In genomic region chr10:88056950-88057649, GRCm38 (mm10) we compare ENCODE assay signal across 9 mouse cellular contexts. TPM values are rescaled to one million over a fixed set of nuclear protein-coding genes. Genes with fewer than 3 reads are reported as not detected.
DNase-seq lines count a peak whose midpoint lies in the region; ATAC-seq and TF ChIP-seq lines count a peak whose summit lies in the region.
"Had no signal": no experiment of that assay in that cellular context is flagged by ENCODE, and none has a peak within 500 bp of the region (broad histone marks: within the 10 kb centered on the region; RNA-seq: fewer than 3 reads in every experiment).

No protein-coding gene starts in this region.

- intact Hi-C loops in left cerebral cortex, postnatal 4 days (cut with DNase I): no loop called here

- H3K36me3 ChIP-seq in stomach, postnatal 0 days (ENCODE audit: control insufficient read depth, insufficient read depth, low read length): no peaks in the 10 kb centered on the region
- H3K36me3 ChIP-seq in kidney, embryonic 16.5 days (ENCODE audit: insufficient read depth, low read length): no peaks in the 10 kb centered on the region
- H3K36me3 ChIP-seq: midbrain, embryonic 12.5 days had no signal

- TF ChIP-seq EP300 in stomach, postnatal 0 days (optimal IDR thresholded peaks at IDR 0.05): no peak

- 40% methylated on average over 14 of the region's 14 CpGs for WGBS in stomach, postnatal 0 days
- whole genome bisulfite sequencing in kidney, embryonic 16.5 days: 77% methylated on average over 14 of the region's 14 CpGs

- peak; percentile 53 for TF ChIP-seq CTCF in stomach, postnatal 0 days (IDR thresholded peaks at IDR 0.05; ENCODE audit: low read depth)

- no peak overlapping the region for H3K4me3 ChIP-seq in stomach, postnatal 0 days (ENCODE audit: low read depth, low read length)
- no peak overlapping the region for H3K4me3 ChIP-seq in kidney, embryonic 16.5 days (ENCODE audit: low read length)
- H3K4me3 ChIP-seq: midbrain, embryonic 12.5 days had no signal

- no peak overlapping the region for H3K27ac ChIP-seq in stomach, postnatal 0 days (replicated peaks)
- H3K27ac ChIP-seq in kidney, embryonic 16.5 days (ENCODE audit: low read length): no peak overlapping the region
- H3K27ac ChIP-seq: midbrain, embryonic 12.5 days had no signal

- no peaks in the 10 kb centered on the region for H3K9me3 ChIP-seq in stomach, postnatal 0 days (ENCODE audit: control insufficient read depth, low read length)
- H3K9me3 ChIP-seq in kidney, embryonic 16.5 days (ENCODE audit: low read length): no peaks in the 10 kb centered on the region
- H3K9me3 ChIP-seq: midbrain, embryonic 12.5 days had no signal

- peak; percentile 32; the same call in 1 of the 2 replicates for ATAC-seq in stomach, postnatal 0 days (ENCODE audit: low FRiP score, low TSS enrichment)
- no peak for ATAC-seq in kidney, embryonic 16.5 days (ENCODE audit: low FRiP score, low TSS enrichment)

- H3K4me1 ChIP-seq in stomach, postnatal 0 days (replicated peaks; ENCODE audit: control insufficient read depth, insufficient read depth): 0 out of 2 replicates have a peak, but pooled peaks cover 2% of the 10 kb centered on the region
- no peaks in the 10 kb centered on the region for H3K4me1 ChIP-seq in kidney, embryonic 16.5 days (ENCODE audit: insufficient read depth, low read length)
- H3K4me1 ChIP-seq: midbrain, embryonic 12.5 days had no signal

- peak; percentile 15 for DNase-seq in adrenal gland, adult 8-10 months
- DNase-seq in adrenal gland, postnatal 4 days (ENCODE audit: low spot score in 2 of 2): no peak
- peak; percentile 2 for DNase-seq in ovary, adult 18-20 months (ENCODE audit: low spot score)
- DNase-seq in ovary, postnatal 14 days (ENCODE audit: low spot score): no peak
- peak; percentile 21 for DNase-seq in left cerebral cortex, postnatal 4 days
- no peak for DNase-seq in stomach, postnatal 0 days (ENCODE audit: low spot score)
- DNase-seq in thymus, postnatal 25 days: no peak

- H3K4me2 ChIP-seq in stomach, postnatal 0 days (replicated peaks; ENCODE audit: low read depth): no peak overlapping the region
- no peak overlapping the region for H3K4me2 ChIP-seq in kidney, embryonic 16.5 days (replicated peaks; ENCODE audit: low read depth, low read length)
- H3K4me2 ChIP-seq: midbrain, embryonic 12.5 days had no signal

- H3K27me3 ChIP-seq in stomach, postnatal 0 days (ENCODE audit: control insufficient read depth, insufficient read depth, low read length): no peaks in the 10 kb centered on the region
- no peaks in the 10 kb centered on the region for H3K27me3 ChIP-seq in kidney, embryonic 16.5 days (ENCODE audit: insufficient read depth, low read length)
- H3K27me3 ChIP-seq: midbrain, embryonic 12.5 days had no signal

- no peak overlapping the region for H3K9ac ChIP-seq in stomach, postnatal 0 days (ENCODE audit: low read length)
- no peak overlapping the region for H3K9ac ChIP-seq in kidney, embryonic 16.5 days (replicated peaks; ENCODE audit: low read length)
- H3K9ac ChIP-seq: midbrain, embryonic 12.5 days had no signal

RNA-seq across cellular contexts. Expression of gene Pmch, which starts 33.8 kb away (rescaled TPM):
- not detected for total RNA-seq in adrenal gland, adult 8-10 months (2022)
- not detected for total RNA-seq in adrenal gland, postnatal 4 days (2021)
- total RNA-seq in left cerebral cortex, postnatal 4 days (2021): not detected
- polyA plus RNA-seq in stomach, postnatal 0 days (2015; fragmentation: Nextera tagmentation; extraction: Ambion mirVana): not detected in 2 replicates
- 0.26 TPM in 1 of 2 replicates, not detected in the other for polyA plus RNA-seq in kidney, embryonic 16.5 days (2015; fragmentation: Nextera tagmentation; extraction: Ambion mirVana)

Comparison
In these comparisons a context has a peak if more than half of its experiments do, and no peak if none do; other contexts are left out.
1. DNase-seq: peak in adrenal gland, adult 8-10 months (single experiment), ovary, adult 18-20 months (single experiment) and left cerebral cortex, postnatal 4 days (single experiment); none in adrenal gland, postnatal 4 days (0 of 2), ovary, postnatal 14 days (single experiment), stomach, postnatal 0 days (single experiment) and thymus, postnatal 25 days (single experiment).